Mouse (Mus musculus): ENCODE measurements at regions not wholly inside any gene's neighbourhood (a gene's known extent, or its start where the extent isn't known, plus 50 kb on each side); places are given as distances from the start of the nearest gene placed in this dataset.

GRCm38 (mm10) chr7:51759536-51760153, 102.2 kb upstream of the Gas2 start:
- H3K27ac ChIP-seq (ENCODE audit: insufficient read depth, low read depth, low read length): no peak overlapping the region
- no peaks in the 10 kb centered on the region for H3K36me3 ChIP-seq (ENCODE audit: control insufficient read depth, insufficient read depth, low read length)
- no peak overlapping the region for H3K4me3 ChIP-seq (ENCODE audit: insufficient read depth, low read depth, low read length)
- TF ChIP-seq CTCF (conservative IDR thresholded peaks at IDR 0.05; ENCODE audit: insufficient read depth, insufficient read length, low read depth, low read length) (no peak), POLR2A (IDR thresholded peaks at IDR 0.05; ENCODE audit: low read depth, low read length) (no peak)
- DNase-seq: no peak
- no peaks in the 10 kb centered on the region for H3K4me1 ChIP-seq (ENCODE audit: control insufficient read depth, insufficient read depth, low read length)
- no peaks in the 10 kb centered on the region; the same call in 1 of the 2 replicates for H3K27me3 ChIP-seq (replicated peaks; ENCODE audit: control insufficient read depth, insufficient read depth, low read length)
- WGBS: 54% methylated on average over 3 of the region's 3 CpGs

DNA sequence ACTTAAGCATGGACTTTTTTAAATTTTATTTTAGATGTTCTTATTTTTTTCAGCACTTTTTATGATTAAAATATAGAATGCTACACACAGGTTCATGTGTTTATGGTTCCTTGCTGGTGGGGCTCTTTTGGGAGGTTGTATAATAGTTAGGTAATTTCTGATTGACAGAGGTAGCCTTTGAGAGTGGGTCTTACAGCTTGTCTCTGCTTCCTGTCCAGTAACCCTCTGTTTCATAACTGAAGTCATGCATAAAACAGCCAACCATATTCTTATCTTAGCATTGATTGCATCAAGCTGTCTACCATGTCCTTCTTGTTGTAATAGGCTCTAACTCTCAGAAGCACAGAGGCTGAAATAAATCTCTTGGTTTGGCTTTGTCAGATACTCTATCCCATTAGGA, 94.7 kb upstream of the Gas2 start:
- Histone ChIP-seq H3K27me3 (replicated peaks; ENCODE audit: control insufficient read depth, insufficient read depth, low read length) (no peaks in the 10 kb centered on the region), H3K4me3 (ENCODE audit: insufficient read depth, low read depth, low read length) (no peak overlapping the region), H3K27ac (ENCODE audit: insufficient read depth, low read depth, low read length) (no peak overlapping the region), H3K36me3 (ENCODE audit: control insufficient read depth, insufficient read depth, low read length) (no peaks in the 10 kb centered on the region), H3K4me1 (ENCODE audit: control insufficient read depth, insufficient read depth, low read length) (no peaks in the 10 kb centered on the region)
- TF ChIP-seq POLR2A (IDR thresholded peaks at IDR 0.05; ENCODE audit: low read depth, low read length) (no peak), CTCF (conservative IDR thresholded peaks at IDR 0.05; ENCODE audit: insufficient read depth, insufficient read length, low read depth, low read length) (no peak)
- DNase-seq: no peak

DNA sequence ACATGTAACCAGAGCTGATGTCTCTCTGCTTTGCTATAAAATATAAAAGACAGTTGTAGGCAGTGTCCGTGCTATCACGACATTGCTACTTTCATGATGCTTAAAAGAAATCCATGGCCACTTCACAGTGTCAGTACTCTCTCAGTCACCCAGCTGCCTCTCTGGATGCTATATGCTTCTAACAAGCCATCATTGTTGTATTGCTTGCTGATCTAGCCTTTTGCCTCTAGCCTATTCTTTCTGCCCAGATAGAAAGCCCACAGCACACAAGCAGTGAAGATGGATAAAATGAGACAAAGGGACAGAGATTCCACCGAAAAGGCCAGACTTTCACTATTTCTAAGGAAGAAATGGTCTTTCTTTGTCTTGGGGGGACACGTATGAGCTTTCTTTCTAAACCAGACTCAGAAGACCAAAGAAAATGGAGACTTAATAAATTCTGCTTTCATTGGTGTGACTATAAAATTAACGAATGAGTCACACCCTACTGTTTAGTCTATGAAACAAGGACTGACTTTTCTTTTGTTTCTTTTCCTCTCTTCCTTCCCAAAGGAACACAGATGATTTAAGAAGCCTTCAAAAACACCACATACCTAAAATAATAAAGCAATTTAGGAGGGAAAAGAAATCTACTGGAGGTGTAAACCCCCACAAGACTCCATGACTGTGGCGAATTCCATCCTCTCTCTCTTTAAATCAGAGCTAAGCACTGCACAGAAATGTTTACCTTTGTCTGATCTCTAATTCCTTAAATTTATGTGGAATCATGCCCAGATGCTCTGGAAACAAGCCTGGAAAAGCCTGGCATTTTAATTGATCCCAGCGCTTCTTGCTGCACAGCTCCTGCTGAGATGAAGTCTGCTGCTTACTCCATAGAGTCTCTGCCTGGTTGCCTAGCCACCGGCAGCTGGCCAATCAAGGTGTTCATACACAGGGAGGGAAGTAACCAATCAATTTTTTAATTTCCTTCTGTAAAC, 89.6 kb upstream of the Gas2 start:
- no peak for DNase-seq
- Histone ChIP-seq H3K4me1 (ENCODE audit: control insufficient read depth, insufficient read depth, low read length) (no peaks in the 10 kb centered on the region), H3K36me3 (ENCODE audit: control insufficient read depth, insufficient read depth, low read length) (no peaks in the 10 kb centered on the region), H3K4me3 (ENCODE audit: insufficient read depth, low read depth, low read length) (no peak overlapping the region), H3K27ac (ENCODE audit: insufficient read depth, low read depth, low read length) (no peak overlapping the region), H3K27me3 (replicated peaks; ENCODE audit: control insufficient read depth, insufficient read depth, low read length) (no peaks in the 10 kb centered on the region)
- TF ChIP-seq CTCF (conservative IDR thresholded peaks at IDR 0.05; ENCODE audit: insufficient read depth, insufficient read length, low read depth, low read length) (no peak), POLR2A (IDR thresholded peaks at IDR 0.05; ENCODE audit: low read depth, low read length) (no peak)
- 51% methylated on average over 8 of the region's 8 CpGs for WGBS

GRCm38 (mm10) chr7:51775968-51776367, 85.8 kb upstream of the Gas2 start:
- TF ChIP-seq POLR2A (IDR thresholded peaks at IDR 0.05; ENCODE audit: low read depth, low read length) (no peak), CTCF (conservative IDR thresholded peaks at IDR 0.05; ENCODE audit: insufficient read depth, insufficient read length, low read depth, low read length) (no peak)
- DNase-seq: no peak
- no peaks in the 10 kb centered on the region for H3K36me3 ChIP-seq (ENCODE audit: control insufficient read depth, insufficient read depth, low read length)
- no peaks in the 10 kb centered on the region for H3K27me3 ChIP-seq (replicated peaks; ENCODE audit: control insufficient read depth, insufficient read depth, low read length)
- no peaks in the 10 kb centered on the region for H3K4me1 ChIP-seq (ENCODE audit: control insufficient read depth, insufficient read depth, low read length)
- WGBS: 73% methylated on average over 1 of the region's 1 CpGs
- H3K27ac ChIP-seq (ENCODE audit: insufficient read depth, low read depth, low read length): no peak overlapping the region
- H3K4me3 ChIP-seq (ENCODE audit: insufficient read depth, low read depth, low read length): no peak overlapping the region

- WGBS: 67% methylated on average over 4 of the region's 4 CpGs
- DNase-seq: no peak
These were observed 78.6 kb upstream of the Gas2 start for GRCm38 (mm10) chr7:51783070-51783776.

GRCm38 (mm10) chr7:51783923-51784686, 77.7 kb upstream of the Gas2 start:
- Histone ChIP-seq H3K4me3 (ENCODE audit: insufficient read depth, low read depth, low read length) (no peak overlapping the region), H3K36me3 (ENCODE audit: control insufficient read depth, insufficient read depth, low read length) (no peaks in the 10 kb centered on the region), H3K27me3 (replicated peaks; ENCODE audit: control insufficient read depth, insufficient read depth, low read length) (no peaks in the 10 kb centered on the region), H3K27ac (ENCODE audit: insufficient read depth, low read depth, low read length) (no peak overlapping the region), H3K4me1 (ENCODE audit: control insufficient read depth, insufficient read depth, low read length) (no peaks in the 10 kb centered on the region)
- TF ChIP-seq CTCF (conservative IDR thresholded peaks at IDR 0.05; ENCODE audit: insufficient read depth, insufficient read length, low read depth, low read length) (no peak), POLR2A (IDR thresholded peaks at IDR 0.05; ENCODE audit: low read depth, low read length) (no peak)
- WGBS: 61% methylated on average over 14 of the region's 14 CpGs
- no peak for DNase-seq

More at GRCm38 (mm10) chr7:51783070-51783776, 78.6 kb upstream of the Gas2 start:
- H3K36me3 ChIP-seq (ENCODE audit: control insufficient read depth, insufficient read depth, low read length): no peaks in the 10 kb centered on the region
- no peak for TF ChIP-seq CTCF (conservative IDR thresholded peaks at IDR 0.05; ENCODE audit: insufficient read depth, insufficient read length, low read depth, low read length)
- no peak for TF ChIP-seq POLR2A (IDR thresholded peaks at IDR 0.05; ENCODE audit: low read depth, low read length)
- H3K4me3 ChIP-seq (ENCODE audit: insufficient read depth, low read depth, low read length): no peak overlapping the region
- H3K27me3 ChIP-seq (replicated peaks; ENCODE audit: control insufficient read depth, insufficient read depth, low read length): no peaks in the 10 kb centered on the region
- no peaks in the 10 kb centered on the region for H3K4me1 ChIP-seq (ENCODE audit: control insufficient read depth, insufficient read depth, low read length)
- H3K27ac ChIP-seq (ENCODE audit: insufficient read depth, low read depth, low read length): no peak overlapping the region
